Mouse (Mus musculus) hindbrain, embryonic 12.5 days (tissue): ENCODE results near the gene Wnt8b. TPM values are rescaled to one million over a fixed set of nuclear protein-coding genes. Genes with fewer than 3 reads are reported as not detected.

Experiments
- ATAC-seq: fragments of 200-750 bp; cut with Nextera tagmentation; 2 replicates; pipeline ENCODE4 v1.8.0; 2017; ENCODE audit warnings: moderate TSS enrichment; ENCODE audit not compliant: low FRiP score
- H3K27ac ChIP-seq: fragments of 300-500 bp; sonication (generic); 2 replicates; pipeline ENCODE4 v1.5.1; 2016; ENCODE audit warnings: mild to moderate bottlenecking
- H3K27me3 ChIP-seq: fragments of 300-500 bp; sonication (generic); 2 replicates; pipeline ENCODE4 v1.6.1; 2016; ENCODE audit warnings: mild to moderate bottlenecking
- H3K36me3 ChIP-seq: fragments of 300-500 bp; sonication (generic); 2 replicates; pipeline ENCODE4 v1.6.1; 2016; ENCODE audit warnings: mild to moderate bottlenecking
- H3K4me1 ChIP-seq: fragments of 300-500 bp; sonication (generic); 2 replicates; pipeline ENCODE4 v1.6.1; 2016
- H3K4me2 ChIP-seq: fragments of 300-500 bp; sonication (generic); replicated peaks from 2 replicates; pipeline ENCODE4 v1.6.1; 2016; ENCODE audit warnings: mild to moderate bottlenecking
- H3K4me3 ChIP-seq: fragments of 300-500 bp; sonication (generic); 2 replicates; pipeline ENCODE4 v1.5.1; 2016; ENCODE audit warnings: mild to moderate bottlenecking
- H3K9ac ChIP-seq: fragments of 300-500 bp; sonication (generic); 2 replicates; pipeline ENCODE4 v1.6.1; 2016; ENCODE audit warnings: mild to moderate bottlenecking, moderate library complexity
- H3K9me3 ChIP-seq: fragments of 300-500 bp; sonication (generic); replicated peaks from 2 replicates; pipeline ENCODE4 v1.6.1; 2016; ENCODE audit warnings: mild to moderate bottlenecking
- WGBS: fragments of 180-500 bp; shearing (Covaris S2); methylation state at CpG from one replicate; pipeline ENCODE4 v1.1.7; 2016; 5-methylcytosine and 5-hydroxymethylcytosine counted together
- polyA plus RNA-seq: library from polyadenylated mRNA; unstranded; fragments of >200 nt; fragmentation: Nextera tagmentation; extraction: Ambion mirVana; gene quantifications from 2 replicates; pipeline ENCODE4 v1.2.1, GENCODE M21; 2016

Gene Wnt8b
- polyA plus RNA-seq, 1 experiment from 2014 or later = 0.87 TPM

- 53% methylated on average over 3 of the region's 3 CpGs for WGBS
Measured at GRCm38 (mm10) chr19:44476541-44476940, 16.7 kb upstream of the Wnt8b start.

GRCm38 (mm10) chr19:44487266-44487665 lies 6.0 kb upstream of the Wnt8b start:
- Histone ChIP-seq H3K27me3 (peaks cover 47% of the 10 kb centered on the region), H3K9ac (no peak overlapping the region), H3K4me1 (no peaks in the 10 kb centered on the region), H3K4me3 (no peak overlapping the region), H3K27ac (no peak overlapping the region), H3K4me2 (no peak overlapping the region), H3K36me3 (no peaks in the 10 kb centered on the region), H3K9me3 (no peaks in the 10 kb centered on the region)
- no peak for ATAC-seq
- 8% methylated on average over 8 of the region's 8 CpGs for WGBS

More at GRCm38 (mm10) chr19:44476541-44476940, 16.7 kb upstream of the Wnt8b start:
- Histone ChIP-seq H3K36me3 (no peaks in the 10 kb centered on the region), H3K9ac (no peak overlapping the region), H3K4me2 (no peak overlapping the region), H3K4me1 (no peaks in the 10 kb centered on the region), H3K9me3 (no peaks in the 10 kb centered on the region), H3K27ac (no peak overlapping the region), H3K27me3 (peaks cover 13% of the 10 kb centered on the region), H3K4me3 (no peak overlapping the region)
- no peak for ATAC-seq

GRCm38 (mm10) chr19:44496511-44496910 lies 3.2 kb downstream of the Wnt8b start:
- WGBS = 39% methylated on average over 8 of the region's 8 CpGs
- Histone ChIP-seq H3K27me3 (peaks cover 96% of the 10 kb centered on the region), H3K4me2 (no peak overlapping the region), H3K4me1 (0 out of 2 replicates have a peak, but pooled peaks cover 2% of the 10 kb centered on the region), H3K9ac (no peak overlapping the region), H3K9me3 (no peaks in the 10 kb centered on the region), H3K36me3 (no peaks in the 10 kb centered on the region), H3K4me3 (no peak overlapping the region), H3K27ac (no peak overlapping the region)
- ATAC-seq = peak; percentile 52; the same call in 1 of the 2 replicates

- 0 out of 2 replicates have a peak, but pooled peaks cover 2% of the 10 kb centered on the region for H3K4me1 ChIP-seq
- no peak overlapping the region for H3K27ac ChIP-seq
- peaks cover 96% of the 10 kb centered on the region for H3K27me3 ChIP-seq
- peak; percentile 32; the same call in 1 of the 2 replicates for ATAC-seq
- no peak overlapping the region for H3K4me3 ChIP-seq
- no peak overlapping the region for H3K9ac ChIP-seq
- 27% methylated on average over 10 of the region's 10 CpGs for WGBS
- H3K36me3 ChIP-seq = no peaks in the 10 kb centered on the region
- H3K9me3 ChIP-seq = no peaks in the 10 kb centered on the region
- H3K4me2 ChIP-seq = no peak overlapping the region
Measured at GRCm38 (mm10) chr19:44496941-44497340, 3.7 kb downstream of the Wnt8b start.

- H3K4me2 ChIP-seq = no peak overlapping the region
- H3K27me3 ChIP-seq = peaks cover 96% of the 10 kb centered on the region
- 66% methylated on average over 6 of the region's 6 CpGs for whole genome bisulfite sequencing
- no peak overlapping the region for H3K9ac ChIP-seq
- H3K9me3 ChIP-seq = no peaks in the 10 kb centered on the region
- no peak overlapping the region for H3K4me3 ChIP-seq
- 0 out of 2 replicates have a peak, but pooled peaks cover 2% of the 10 kb centered on the region for H3K4me1 ChIP-seq
- no peak for ATAC-seq
- H3K27ac ChIP-seq = no peak overlapping the region
- no peaks in the 10 kb centered on the region for H3K36me3 ChIP-seq
Measured at GRCm38 (mm10) chr19:44498936-44499335, 5.7 kb downstream of the Wnt8b start.

- H3K27me3 ChIP-seq = peaks cover 98% of the 10 kb centered on the region
Measured at GRCm38 (mm10) chr19:44500240-44500639, 7.0 kb downstream of the Wnt8b start.

GRCm38 (mm10) chr19:44501925-44502324 lies 8.7 kb downstream of the Wnt8b start:
- 0 out of 2 replicates have a peak, but pooled peaks cover 2% of the 10 kb centered on the region for H3K4me1 ChIP-seq
- peaks cover 97% of the 10 kb centered on the region for H3K27me3 ChIP-seq
- no peak overlapping the region for H3K4me2 ChIP-seq
- H3K36me3 ChIP-seq = no peaks in the 10 kb centered on the region
- no peak overlapping the region for H3K9ac ChIP-seq
- no peaks in the 10 kb centered on the region for H3K9me3 ChIP-seq
- ATAC-seq = no peak
- no peak overlapping the region for H3K27ac ChIP-seq
- WGBS = 90% methylated on average over 6 of the region's 6 CpGs
- no peak overlapping the region for H3K4me3 ChIP-seq

More at GRCm38 (mm10) chr19:44500240-44500639, 7.0 kb downstream of the Wnt8b start:
- Histone ChIP-seq H3K9me3 (no peaks in the 10 kb centered on the region), H3K36me3 (no peaks in the 10 kb centered on the region), H3K4me2 (no peak overlapping the region), H3K27ac (no peak overlapping the region), H3K9ac (no peak overlapping the region), H3K4me3 (no peak overlapping the region), H3K4me1 (0 out of 2 replicates have a peak, but pooled peaks cover 2% of the 10 kb centered on the region)
- WGBS = 48% methylated on average over 5 of the region's 5 CpGs
- ATAC-seq = no peak

- WGBS = 80% methylated on average over 4 of the region's 4 CpGs
- Histone ChIP-seq H3K4me1 (0 out of 2 replicates have a peak, but pooled peaks cover 2% of the 10 kb centered on the region), H3K27me3 (peaks cover 97% of the 10 kb centered on the region), H3K4me3 (no peak overlapping the region), H3K27ac (no peak overlapping the region), H3K9ac (no peak overlapping the region), H3K36me3 (no peaks in the 10 kb centered on the region), H3K4me2 (no peak overlapping the region), H3K9me3 (no peaks in the 10 kb centered on the region)
- ATAC-seq = no peak
Measured at GRCm38 (mm10) chr19:44502741-44503140, 9.5 kb downstream of the Wnt8b start.

- Histone ChIP-seq H3K4me2 (peak overlapping the region; percentile 86), H3K27me3 (peaks cover 98% of the 10 kb centered on the region), H3K27ac (no peak overlapping the region), H3K4me1 (peaks cover 43% of the 10 kb centered on the region), H3K36me3 (no peaks in the 10 kb centered on the region), H3K9me3 (no peaks in the 10 kb centered on the region), H3K9ac (no peak overlapping the region), H3K4me3 (peak overlapping the region; percentile 45; the same call in 1 of the 2 replicates)
- 4% methylated on average over 12 of the region's 12 CpGs for whole genome bisulfite sequencing
- ATAC-seq = no peak
Measured at GRCm38 (mm10) chr19:44510534-44511175, 17.4 kb downstream of the Wnt8b start.

- Histone ChIP-seq H3K4me3 (peak overlapping the region; percentile 45), H3K4me1 (peaks cover 46% of the 10 kb centered on the region)
- ATAC-seq = peak; percentile 43
Measured at GRCm38 (mm10) chr19:44511451-44512231, 18.4 kb downstream of the Wnt8b start.

GRCm38 (mm10) chr19:44512601-44513000 lies 19.3 kb downstream of the Wnt8b start:
- no peak overlapping the region for H3K27ac ChIP-seq
- no peak overlapping the region for H3K4me3 ChIP-seq
- H3K9me3 ChIP-seq = no peaks in the 10 kb centered on the region
- ATAC-seq = no peak
- no peak overlapping the region for H3K4me2 ChIP-seq
- no peak overlapping the region for H3K9ac ChIP-seq
- no peaks in the 10 kb centered on the region for H3K36me3 ChIP-seq
- H3K4me1 ChIP-seq = peaks cover 46% of the 10 kb centered on the region
- H3K27me3 ChIP-seq = peaks cover 100% of the 10 kb centered on the region
- 28% methylated on average over 5 of the region's 5 CpGs for WGBS

More at GRCm38 (mm10) chr19:44511451-44512231, 18.4 kb downstream of the Wnt8b start:
- Histone ChIP-seq H3K4me2 (peak overlapping the region; percentile 86), H3K27me3 (peaks cover 100% of the 10 kb centered on the region), H3K9ac (peak overlapping the region; percentile 55), H3K27ac (no peak overlapping the region; the same call in 1 of the 2 replicates), H3K9me3 (no peaks in the 10 kb centered on the region), H3K36me3 (no peaks in the 10 kb centered on the region)
- under 1% methylated on average over 66 of the region's 66 CpGs for WGBS

GRCm38 (mm10) chr19:44513054-44513833 lies 20.0 kb downstream of the Wnt8b start:
- no peak overlapping the region for H3K4me2 ChIP-seq

More at GRCm38 (mm10) chr19:44513054-44513833, 20.0 kb downstream of the Wnt8b start:
- Histone ChIP-seq H3K9me3 (no peaks in the 10 kb centered on the region), H3K27me3 (peaks cover 100% of the 10 kb centered on the region), H3K27ac (no peak overlapping the region), H3K36me3 (no peaks in the 10 kb centered on the region), H3K9ac (no peak overlapping the region), H3K4me1 (peaks cover 46% of the 10 kb centered on the region), H3K4me3 (no peak overlapping the region)
- 13% methylated on average over 11 of the region's 11 CpGs for WGBS
- no peak for ATAC-seq
